Mouse (Mus musculus): ENCODE data around the gene Fcrlb. TPM values are rescaled to one million over a fixed set of nuclear protein-coding genes. Genes with fewer than 3 reads are reported as not detected.

The Fcrlb gene
- polyA plus RNA-seq, 1 experiment from 2014 or later: 0.32 TPM

- DNase-seq (ENCODE audit: low spot score) (no peak), ATAC-seq (replicated peaks; ENCODE audit: low FRiP score, low read depth) (no peak)
- no peaks in the 10 kb centered on the region for H3K36me3 ChIP-seq (ENCODE audit: insufficient read depth, low read length)
- H3K4me3 ChIP-seq (replicated peaks; ENCODE audit: low read depth, low read length): no peak overlapping the region
- no peak overlapping the region for H3K27ac ChIP-seq
- no peak for TF ChIP-seq CTCF (IDR thresholded peaks at IDR 0.05; ENCODE audit: low read depth)
- H3K27me3 ChIP-seq (ENCODE audit: insufficient read depth, low read length): no peaks in the 10 kb centered on the region
- H3K4me2 ChIP-seq (ENCODE audit: low read length): no peak overlapping the region
- H3K9me3 ChIP-seq (replicated peaks; ENCODE audit: low read length): no peaks in the 10 kb centered on the region
- WGBS: 70% methylated on average over 5 of the region's 5 CpGs
- H3K9ac ChIP-seq (ENCODE audit: low read depth, low read length): no peak overlapping the region
- no peaks in the 10 kb centered on the region for H3K4me1 ChIP-seq (replicated peaks; ENCODE audit: insufficient read depth, low read length)
Measured at GRCm38 (mm10) chr1:170915657-170916056, 2.9 kb upstream of the Fcrlb start.

GRCm38 (mm10) chr1:170911907-170912660 is 657 bp downstream of the Fcrlb start:
- ATAC-seq (replicated peaks; ENCODE audit: low FRiP score, low read depth): no peak
- Histone ChIP-seq H3K9ac (ENCODE audit: low read depth, low read length) (no peak overlapping the region), H3K4me1 (replicated peaks; ENCODE audit: insufficient read depth, low read length) (peaks cover 11% of the 10 kb centered on the region; the same call in 1 of the 2 replicates), H3K27ac (no peak overlapping the region), H3K4me3 (replicated peaks; ENCODE audit: low read depth, low read length) (no peak overlapping the region), H3K9me3 (replicated peaks; ENCODE audit: low read length) (no peaks in the 10 kb centered on the region), H3K36me3 (ENCODE audit: insufficient read depth, low read length) (no peaks in the 10 kb centered on the region), H3K4me2 (ENCODE audit: low read length) (no peak overlapping the region), H3K27me3 (ENCODE audit: insufficient read depth, low read length) (peaks cover 18% of the 10 kb centered on the region)
- 85% methylated on average over 11 of the region's 11 CpGs for WGBS
- TF ChIP-seq CTCF (IDR thresholded peaks at IDR 0.05; ENCODE audit: low read depth): no peak
- DNase-seq (ENCODE audit: low spot score): no peak

GRCm38 (mm10) chr1:170908341-170908740 is 4.4 kb downstream of the Fcrlb start:
- WGBS: 5% methylated on average over 21 of the region's 21 CpGs
- H3K9ac ChIP-seq (ENCODE audit: low read depth, low read length): peak overlapping the region; percentile 19; the same call in 1 of the 2 replicates

GRCm38 (mm10) chr1:170907456-170908191 is 5.1 kb downstream of the Fcrlb start:
- DNase-seq (ENCODE audit: low spot score) (peak; percentile 31), ATAC-seq (replicated peaks; ENCODE audit: low FRiP score, low read depth) (peak; percentile 54)

More at GRCm38 (mm10) chr1:170908341-170908740, 4.4 kb downstream of the Fcrlb start:
- no peaks in the 10 kb centered on the region for H3K36me3 ChIP-seq (ENCODE audit: insufficient read depth, low read length)
- ATAC-seq (replicated peaks; ENCODE audit: low FRiP score, low read depth) (peak; percentile 13; the same call in 1 of the 2 replicates), DNase-seq (ENCODE audit: low spot score) (no peak)
- peaks cover 19% of the 10 kb centered on the region for H3K27me3 ChIP-seq (ENCODE audit: insufficient read depth, low read length)
- peaks cover 11% of the 10 kb centered on the region; the same call in 1 of the 2 replicates for H3K4me1 ChIP-seq (replicated peaks; ENCODE audit: insufficient read depth, low read length)
- peak overlapping the region; percentile 78 for H3K4me2 ChIP-seq (ENCODE audit: low read length)
- H3K9me3 ChIP-seq (replicated peaks; ENCODE audit: low read length): no peaks in the 10 kb centered on the region
- no peak overlapping the region for H3K27ac ChIP-seq
- no peak for TF ChIP-seq CTCF (IDR thresholded peaks at IDR 0.05; ENCODE audit: low read depth)
- peak overlapping the region; percentile 28 for H3K4me3 ChIP-seq (replicated peaks; ENCODE audit: low read depth, low read length)

GRCm38 (mm10) chr1:170907111-170907455 is 5.7 kb downstream of the Fcrlb start:
- peak overlapping the region; percentile 28 for H3K4me3 ChIP-seq (replicated peaks; ENCODE audit: low read depth, low read length)
- peaks cover 19% of the 10 kb centered on the region for H3K27me3 ChIP-seq (ENCODE audit: insufficient read depth, low read length)
- 0 out of 2 replicates have a peak overlapping the region, but pooled peaks have one; percentile 20 for H3K9ac ChIP-seq (ENCODE audit: low read depth, low read length)
- no peaks in the 10 kb centered on the region for H3K36me3 ChIP-seq (ENCODE audit: insufficient read depth, low read length)
- no peak overlapping the region for H3K27ac ChIP-seq
- WGBS: 24% methylated on average over 11 of the region's 11 CpGs
- peak overlapping the region; percentile 78 for H3K4me2 ChIP-seq (ENCODE audit: low read length)
- no peak for TF ChIP-seq CTCF (IDR thresholded peaks at IDR 0.05; ENCODE audit: low read depth)
- DNase-seq (ENCODE audit: low spot score) (no peak), ATAC-seq (replicated peaks; ENCODE audit: low FRiP score, low read depth) (no peak)
- H3K9me3 ChIP-seq (replicated peaks; ENCODE audit: low read length): no peaks in the 10 kb centered on the region
- peaks cover 11% of the 10 kb centered on the region; the same call in 1 of the 2 replicates for H3K4me1 ChIP-seq (replicated peaks; ENCODE audit: insufficient read depth, low read length)

More at GRCm38 (mm10) chr1:170907456-170908191, 5.1 kb downstream of the Fcrlb start:
- H3K4me3 ChIP-seq (replicated peaks; ENCODE audit: low read depth, low read length): peak overlapping the region; percentile 28
- no peak overlapping the region for H3K27ac ChIP-seq
- H3K9me3 ChIP-seq (replicated peaks; ENCODE audit: low read length): no peaks in the 10 kb centered on the region
- no peak for TF ChIP-seq CTCF (IDR thresholded peaks at IDR 0.05; ENCODE audit: low read depth)
- H3K9ac ChIP-seq (ENCODE audit: low read depth, low read length): peak overlapping the region; percentile 20
- peak overlapping the region; percentile 78 for H3K4me2 ChIP-seq (ENCODE audit: low read length)
- under 1% methylated on average over 71 of the region's 71 CpGs for WGBS
- H3K4me1 ChIP-seq (replicated peaks; ENCODE audit: insufficient read depth, low read length): peaks cover 11% of the 10 kb centered on the region; the same call in 1 of the 2 replicates
- H3K27me3 ChIP-seq (ENCODE audit: insufficient read depth, low read length): peaks cover 19% of the 10 kb centered on the region
- no peaks in the 10 kb centered on the region for H3K36me3 ChIP-seq (ENCODE audit: insufficient read depth, low read length)

- no peak overlapping the region for H3K27ac ChIP-seq
- DNase-seq (ENCODE audit: low spot score): no peak
- H3K9ac ChIP-seq (ENCODE audit: low read depth, low read length): no peak overlapping the region
- peaks cover 11% of the 10 kb centered on the region; the same call in 1 of the 2 replicates for H3K4me1 ChIP-seq (replicated peaks; ENCODE audit: insufficient read depth, low read length)
- no peak overlapping the region for H3K4me3 ChIP-seq (replicated peaks; ENCODE audit: low read depth, low read length)
- 45% methylated on average over 5 of the region's 5 CpGs for WGBS
- no peaks in the 10 kb centered on the region for H3K36me3 ChIP-seq (ENCODE audit: insufficient read depth, low read length)
- H3K4me2 ChIP-seq (ENCODE audit: low read length): no peak overlapping the region
- no peaks in the 10 kb centered on the region for H3K9me3 ChIP-seq (replicated peaks; ENCODE audit: low read length)
- H3K27me3 ChIP-seq (ENCODE audit: insufficient read depth, low read length): peaks cover 15% of the 10 kb centered on the region
- ATAC-seq (replicated peaks; ENCODE audit: low FRiP score, low read depth): no peak
- no peak for TF ChIP-seq CTCF (IDR thresholded peaks at IDR 0.05; ENCODE audit: low read depth)
Measured at GRCm38 (mm10) chr1:170903485-170903884, 9.3 kb downstream of the Fcrlb start.
